ENCODE assay signal across 38 mouse cellular contexts in the genomic region with DNA sequence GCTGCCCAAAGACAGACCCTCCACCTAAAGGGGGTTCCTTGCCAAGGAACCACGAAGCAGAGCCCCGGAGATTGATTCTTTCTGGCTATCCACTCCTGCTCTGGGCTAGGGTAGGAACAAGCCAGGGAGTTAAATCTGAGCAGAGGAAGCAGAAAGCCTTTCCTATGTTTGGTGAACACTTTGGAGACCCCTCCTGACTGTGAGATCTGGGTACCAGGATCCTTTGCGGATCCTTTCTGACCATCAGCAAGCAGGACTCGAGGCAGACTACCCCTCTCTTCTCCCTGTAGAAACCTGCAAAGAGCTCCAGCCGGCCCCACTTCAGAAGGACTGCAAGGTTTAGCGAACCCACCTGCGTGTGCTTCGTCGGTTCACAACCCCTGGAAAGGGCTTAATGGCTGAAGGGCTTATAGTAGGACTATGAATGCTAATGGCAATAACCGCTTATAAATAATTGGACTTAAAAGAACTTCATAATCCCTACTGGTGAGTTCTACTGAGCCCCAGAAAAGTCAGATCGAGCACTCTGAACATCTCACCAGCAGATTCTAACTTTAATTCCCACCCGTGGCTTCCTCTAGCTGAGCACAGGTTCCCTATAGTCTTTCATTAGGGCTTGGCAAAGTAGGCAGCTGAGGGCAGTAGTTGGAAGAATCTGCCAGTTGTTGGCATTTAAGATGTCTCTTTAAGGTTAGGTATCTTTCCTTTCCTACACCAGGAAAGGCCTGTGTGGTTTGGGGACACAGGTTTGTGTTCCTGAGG. TPM values are rescaled to one million over a fixed set of nuclear protein-coding genes. Genes with fewer than 3 reads are reported as not detected.
A peak's percentile ranks its signal among the peaks of the same experiment; 100 is the strongest.
DNase-seq lines count a peak whose midpoint lies in the region; ATAC-seq lines count a peak whose summit lies in the region.
"Had no signal": no experiment of that assay in that cellular context is flagged by ENCODE, and none has a peak within 500 bp of the region (broad histone marks: within the 10 kb centered on the region; RNA-seq: fewer than 3 reads in every experiment).

No protein-coding gene starts in this region.

- no peak overlapping the region for H3K27ac ChIP-seq in hindbrain, embryonic 11.5 days (ENCODE audit: low read depth, low read length)
- H3K27ac ChIP-seq in hindbrain, embryonic 16.5 days (ENCODE audit: low read depth, low read length) = no peak overlapping the region
- H3K27ac ChIP-seq in intestine, embryonic 14.5 days (ENCODE audit: low read depth) = no peak overlapping the region
- H3K27ac ChIP-seq in intestine, embryonic 16.5 days (ENCODE audit: low read length) = no peak overlapping the region
- no peak overlapping the region for H3K27ac ChIP-seq in stomach, embryonic 14.5 days (ENCODE audit: low read length)
- H3K27ac ChIP-seq: hindbrain, embryonic 13.5 days; kidney, postnatal 0 days; left cerebral cortex, adult 2 months; limb, embryonic 15.5 days; liver, embryonic 14.5 days; midbrain, embryonic 12.5 days had no signal

- H3K4me3 ChIP-seq in hindbrain, embryonic 11.5 days (ENCODE audit: low read depth, low read length) = no peak overlapping the region
- no peak overlapping the region for H3K4me3 ChIP-seq in hindbrain, embryonic 16.5 days (ENCODE audit: low read length)
- peak overlapping the region; percentile 9; the same call in 1 of the 2 replicates for H3K4me3 ChIP-seq in intestine, embryonic 14.5 days (ENCODE audit: low read depth, low read length)
- H3K4me3 ChIP-seq in intestine, embryonic 16.5 days (ENCODE audit: low read length) = peak overlapping the region; percentile 14
- H3K4me3 ChIP-seq in stomach, embryonic 14.5 days (ENCODE audit: low read depth, low read length) = peak overlapping the region; percentile 31; the same call in 1 of the 2 replicates
- H3K4me3 ChIP-seq: hindbrain, embryonic 13.5 days; left cerebral cortex, adult 2 months; limb, embryonic 15.5 days; midbrain, embryonic 12.5 days had no signal

- ATAC-seq in hindbrain, embryonic 11.5 days (ENCODE audit: low FRiP score) = no peak
- no peak for ATAC-seq in hindbrain, embryonic 16.5 days
- no peak for ATAC-seq in intestine, embryonic 14.5 days (replicated peaks; ENCODE audit: low FRiP score, low TSS enrichment, low read depth)
- ATAC-seq in intestine, embryonic 16.5 days = no peak
- ATAC-seq in stomach, embryonic 14.5 days (ENCODE audit: insufficient number of reproducible peaks, insufficient read depth, low FRiP score, low read depth) = no peak
- ATAC-seq: forebrain, embryonic 16.5 days had no signal

- peaks cover 6% of the 10 kb centered on the region; the same call in 1 of the 2 replicates for H3K4me1 ChIP-seq in hindbrain, embryonic 11.5 days (replicated peaks; ENCODE audit: control insufficient read depth, insufficient read depth, low read length)
- no peaks in the 10 kb centered on the region for H3K4me1 ChIP-seq in hindbrain, embryonic 16.5 days (ENCODE audit: control insufficient read depth, insufficient read depth, low read depth, low read length)
- H3K4me1 ChIP-seq in intestine, embryonic 14.5 days (replicated peaks; ENCODE audit: control insufficient read depth, insufficient read depth, low read length) = no peaks in the 10 kb centered on the region
- H3K4me1 ChIP-seq in intestine, embryonic 16.5 days (ENCODE audit: control insufficient read depth, insufficient read depth, low read length) = no peaks in the 10 kb centered on the region
- no peaks in the 10 kb centered on the region for H3K4me1 ChIP-seq in stomach, embryonic 14.5 days (ENCODE audit: control insufficient read depth, insufficient read depth, low read length)

- 3% methylated on average over 12 of the region's 12 CpGs for WGBS in hindbrain, embryonic 11.5 days
- WGBS in hindbrain, embryonic 16.5 days = 6% methylated on average over 12 of the region's 12 CpGs
- 14% methylated on average over 12 of the region's 12 CpGs for WGBS in intestine, embryonic 14.5 days
- WGBS in intestine, embryonic 16.5 days = 12% methylated on average over 12 of the region's 12 CpGs
- 8% methylated on average over 12 of the region's 12 CpGs for WGBS in stomach, embryonic 14.5 days

- H3K9me3 ChIP-seq in hindbrain, embryonic 11.5 days (ENCODE audit: control insufficient read depth, low read length) = no peaks in the 10 kb centered on the region
- peaks cover 3% of the 10 kb centered on the region for H3K9me3 ChIP-seq in hindbrain, embryonic 16.5 days (ENCODE audit: control insufficient read depth, low read length)
- no peaks in the 10 kb centered on the region; the same call in 1 of the 2 replicates for H3K9me3 ChIP-seq in intestine, embryonic 14.5 days (ENCODE audit: control insufficient read depth, low read length)
- H3K9me3 ChIP-seq in intestine, embryonic 16.5 days (ENCODE audit: control insufficient read depth, low read length) = no peaks in the 10 kb centered on the region
- H3K9me3 ChIP-seq in stomach, embryonic 14.5 days (ENCODE audit: control insufficient read depth, low read depth, low read length) = no peaks in the 10 kb centered on the region
- H3K9me3 ChIP-seq: hindbrain, embryonic 13.5 days; limb, embryonic 15.5 days; midbrain, embryonic 12.5 days had no signal

- DNase-seq in hindbrain, embryonic 11.5 days (ENCODE audit: low spot score) = peak; percentile 61
- DNase-seq in intestine, embryonic 14.5 days (ENCODE audit: low spot score) = no peak
- no peak for DNase-seq in layer of hippocampus, adult 18-20 months (ENCODE audit: low spot score in 2 of 2)
- no peak for DNase-seq in left cerebral cortex, adult 11 months (ENCODE audit: low spot score)
- no peak for DNase-seq in thymus, postnatal 10 days (ENCODE audit: low spot score in 2 of 2)
- DNase-seq: adrenal gland, postnatal 25 days; B cell, adult 2 months; cerebellum, adult 18-20 months; heart, postnatal 14 days; kidney, adult 8-10 months; lung, embryonic 14.5 days; lung, postnatal 14 days; right cerebral cortex, postnatal 25 days; spleen, adult 18-20 months; thymus, postnatal 14 days had no signal

- peaks cover 92% of the 10 kb centered on the region for H3K27me3 ChIP-seq in hindbrain, embryonic 11.5 days (ENCODE audit: control insufficient read depth, insufficient read depth, low read length)
- peaks cover 73% of the 10 kb centered on the region for H3K27me3 ChIP-seq in hindbrain, embryonic 16.5 days (replicated peaks; ENCODE audit: control insufficient read depth, insufficient read depth, low read length)
- H3K27me3 ChIP-seq in intestine, embryonic 14.5 days (replicated peaks; ENCODE audit: control insufficient read depth, insufficient read depth, low read length) = peaks cover 100% of the 10 kb centered on the region
- H3K27me3 ChIP-seq in intestine, embryonic 16.5 days (replicated peaks; ENCODE audit: control insufficient read depth, insufficient read depth, low read length) = peaks cover 70% of the 10 kb centered on the region
- peaks cover 68% of the 10 kb centered on the region for H3K27me3 ChIP-seq in stomach, embryonic 14.5 days (ENCODE audit: control insufficient read depth, insufficient read depth, low read length)

- H3K4me2 ChIP-seq in hindbrain, embryonic 11.5 days (replicated peaks; ENCODE audit: low read depth, low read length) = no peak overlapping the region
- no peak overlapping the region for H3K4me2 ChIP-seq in hindbrain, embryonic 16.5 days (ENCODE audit: low read length)
- 0 out of 2 replicates have a peak overlapping the region, but pooled peaks have one; percentile 8 for H3K4me2 ChIP-seq in intestine, embryonic 14.5 days (ENCODE audit: low read length)
- H3K4me2 ChIP-seq in intestine, embryonic 16.5 days (ENCODE audit: low read depth, low read length) = no peak overlapping the region; the same call in 1 of the 2 replicates
- peak overlapping the region; percentile 25; the same call in 1 of the 2 replicates for H3K4me2 ChIP-seq in stomach, embryonic 14.5 days (replicated peaks; ENCODE audit: low read depth, low read length)
- H3K4me2 ChIP-seq: hindbrain, embryonic 13.5 days; limb, embryonic 15.5 days; lung, embryonic 14.5 days; midbrain, embryonic 12.5 days had no signal

- no peaks in the 10 kb centered on the region for H3K36me3 ChIP-seq in hindbrain, embryonic 11.5 days (ENCODE audit: control insufficient read depth, insufficient read depth, low read length)
- no peaks in the 10 kb centered on the region for H3K36me3 ChIP-seq in hindbrain, embryonic 16.5 days (ENCODE audit: control insufficient read depth, insufficient read depth, low read length)
- H3K36me3 ChIP-seq in intestine, embryonic 14.5 days (ENCODE audit: control insufficient read depth, insufficient read depth, low read length) = no peaks in the 10 kb centered on the region
- H3K36me3 ChIP-seq in intestine, embryonic 16.5 days (ENCODE audit: control insufficient read depth, insufficient read depth, low read length) = no peaks in the 10 kb centered on the region
- no peaks in the 10 kb centered on the region for H3K36me3 ChIP-seq in stomach, embryonic 14.5 days (ENCODE audit: control insufficient read depth, insufficient read depth, low read length)
- H3K36me3 ChIP-seq: hindbrain, embryonic 13.5 days; limb, embryonic 15.5 days; midbrain, embryonic 12.5 days had no signal

- H3K9ac ChIP-seq in hindbrain, embryonic 11.5 days (ENCODE audit: low read depth, low read length) = no peak overlapping the region
- H3K9ac ChIP-seq in hindbrain, embryonic 16.5 days (ENCODE audit: low read depth, low read length) = no peak overlapping the region
- no peak overlapping the region for H3K9ac ChIP-seq in intestine, embryonic 14.5 days (ENCODE audit: low read length)
- peak overlapping the region; percentile 16; the same call in 1 of the 2 replicates for H3K9ac ChIP-seq in intestine, embryonic 16.5 days (ENCODE audit: low read depth, low read length)
- 0 out of 2 replicates have a peak overlapping the region, but pooled peaks have one; percentile 14 for H3K9ac ChIP-seq in stomach, embryonic 14.5 days (replicated peaks; ENCODE audit: low read depth, low read length)
- H3K9ac ChIP-seq: hindbrain, embryonic 13.5 days; limb, embryonic 15.5 days; liver, embryonic 14.5 days; lung, embryonic 14.5 days; midbrain, embryonic 12.5 days had no signal

RNA-seq across cellular contexts. Expression of a gene that starts 2.5 kb away (rescaled TPM):
- polyA plus RNA-seq in hindbrain, embryonic 11.5 days (2014; fragmentation: Nextera tagmentation; extraction: Ambion mirVana) = not detected in 2 replicates
- not detected in 2 replicates for polyA plus RNA-seq in hindbrain, embryonic 16.5 days (2015; fragmentation: Nextera tagmentation; extraction: Ambion mirVana)
- 0.79 and 6.4 TPM in 2 replicates for polyA plus RNA-seq in intestine, embryonic 14.5 days (2014; fragmentation: Nextera tagmentation; extraction: Ambion mirVana)
- 3.8 and 5.3 TPM in 2 replicates for polyA plus RNA-seq in intestine, embryonic 16.5 days (2015; fragmentation: Nextera tagmentation; extraction: Ambion mirVana)
- 3.4 and 5.2 TPM in 2 replicates for polyA plus RNA-seq in stomach, embryonic 14.5 days (2014; fragmentation: Nextera tagmentation; extraction: Ambion mirVana)
- total RNA-seq in layer of hippocampus, adult 18-20 months (2021) = not detected
- total RNA-seq: adrenal gland, adult 18-20 months; adrenal gland, postnatal 25 days; common myeloid progenitor, adult 5-6 weeks; gastrocnemius, adult 8-10 months; gastrocnemius, postnatal 4 days; heart, adult 8-10 months; heart, postnatal 14 days; layer of hippocampus, postnatal 10 days; left cerebral cortex, adult 2 months; left cerebral cortex, postnatal 36 days; megakaryocyte progenitor cell, adult 5-6 weeks; monocyte, adult 5-6 weeks; neutrophil, adult 5-6 weeks had no signal
- polyA plus RNA-seq: embryonic facial prominence, embryonic 11.5 days; forebrain, embryonic 16.5 days; heart, embryonic 14.5 days; hindbrain, embryonic 13.5 days; kidney, postnatal 0 days; limb, embryonic 15.5 days; lung, embryonic 14.5 days; midbrain, embryonic 12.5 days; urinary bladder, adult 2 months had no signal

RNA-seq across cellular contexts. Expression of a gene that starts 34.8 kb away (rescaled TPM):
- not detected in 2 replicates for polyA plus RNA-seq in hindbrain, embryonic 11.5 days (2014; fragmentation: Nextera tagmentation; extraction: Ambion mirVana)
- not detected in 2 replicates for polyA plus RNA-seq in hindbrain, embryonic 16.5 days (2015; fragmentation: Nextera tagmentation; extraction: Ambion mirVana)
- polyA plus RNA-seq in intestine, embryonic 14.5 days (2014; fragmentation: Nextera tagmentation; extraction: Ambion mirVana) = 24.0 and 30.2 TPM in 2 replicates
- 42.1 and 46.2 TPM in 2 replicates for polyA plus RNA-seq in intestine, embryonic 16.5 days (2015; fragmentation: Nextera tagmentation; extraction: Ambion mirVana)
- 1.1 and 1.3 TPM in 2 replicates for polyA plus RNA-seq in stomach, embryonic 14.5 days (2014; fragmentation: Nextera tagmentation; extraction: Ambion mirVana)
- not detected for total RNA-seq in layer of hippocampus, adult 18-20 months (2021)
- total RNA-seq: adrenal gland, adult 18-20 months; adrenal gland, postnatal 25 days; common myeloid progenitor, adult 5-6 weeks; gastrocnemius, adult 8-10 months; gastrocnemius, postnatal 4 days; heart, adult 8-10 months; heart, postnatal 14 days; layer of hippocampus, postnatal 10 days; left cerebral cortex, adult 2 months; left cerebral cortex, postnatal 36 days; megakaryocyte progenitor cell, adult 5-6 weeks; monocyte, adult 5-6 weeks; neutrophil, adult 5-6 weeks had no signal
- polyA plus RNA-seq: embryonic facial prominence, embryonic 11.5 days; forebrain, embryonic 16.5 days; heart, embryonic 14.5 days; hindbrain, embryonic 13.5 days; kidney, postnatal 0 days; limb, embryonic 15.5 days; liver, embryonic 14.5 days; lung, embryonic 14.5 days; midbrain, embryonic 12.5 days; urinary bladder, adult 2 months had no signal

RNA-seq across cellular contexts. Expression of a gene that starts 50.0 kb away (rescaled TPM):
- polyA plus RNA-seq in hindbrain, embryonic 11.5 days (2014; fragmentation: Nextera tagmentation; extraction: Ambion mirVana) = not detected in 2 replicates
- polyA plus RNA-seq in hindbrain, embryonic 16.5 days (2015; fragmentation: Nextera tagmentation; extraction: Ambion mirVana) = not detected in 2 replicates
- polyA plus RNA-seq in intestine, embryonic 14.5 days (2014; fragmentation: Nextera tagmentation; extraction: Ambion mirVana) = 1.6 and 1.7 TPM in 2 replicates
- polyA plus RNA-seq in intestine, embryonic 16.5 days (2015; fragmentation: Nextera tagmentation; extraction: Ambion mirVana) = 2.6 TPM in 2 replicates
- polyA plus RNA-seq in stomach, embryonic 14.5 days (2014; fragmentation: Nextera tagmentation; extraction: Ambion mirVana) = not detected in 2 replicates
- total RNA-seq in layer of hippocampus, adult 18-20 months (2021) = not detected
- total RNA-seq: common myeloid progenitor, adult 5-6 weeks; gastrocnemius, adult 8-10 months; gastrocnemius, postnatal 4 days; heart, adult 8-10 months; heart, postnatal 14 days; layer of hippocampus, postnatal 10 days; left cerebral cortex, adult 2 months; left cerebral cortex, postnatal 36 days; megakaryocyte progenitor cell, adult 5-6 weeks; monocyte, adult 5-6 weeks; neutrophil, adult 5-6 weeks had no signal
- polyA plus RNA-seq: embryonic facial prominence, embryonic 11.5 days; forebrain, embryonic 16.5 days; heart, embryonic 14.5 days; hindbrain, embryonic 13.5 days; kidney, postnatal 0 days; limb, embryonic 15.5 days; lung, embryonic 14.5 days; midbrain, embryonic 12.5 days; urinary bladder, adult 2 months had no signal

Comparison
In these comparisons a context has a peak if more than half of its experiments do, and no peak if none do; other contexts are left out.
1. H3K4me2 ChIP-seq: peak in intestine, embryonic 14.5 days (single experiment) and stomach, embryonic 14.5 days (single experiment); none in hindbrain, embryonic 11.5 days (single experiment), hindbrain, embryonic 16.5 days (single experiment) and intestine, embryonic 16.5 days (single experiment).
2. H3K9ac ChIP-seq: peak in intestine, embryonic 16.5 days (single experiment) and stomach, embryonic 14.5 days (single experiment); none in hindbrain, embryonic 11.5 days (single experiment), hindbrain, embryonic 16.5 days (single experiment) and intestine, embryonic 14.5 days (single experiment).
3. H3K4me3 ChIP-seq: peak in intestine, embryonic 14.5 days (single experiment), intestine, embryonic 16.5 days (single experiment) and stomach, embryonic 14.5 days (single experiment); none in hindbrain, embryonic 11.5 days (single experiment) and hindbrain, embryonic 16.5 days (single experiment).
4. RNA of a gene that starts 34.8 kb away (polyA plus RNA-seq): 42.1 to 46.2 TPM in intestine, embryonic 16.5 days and 24.0 to 30.2 TPM in intestine, embryonic 14.5 days; 1.1 to 1.3 TPM in stomach, embryonic 14.5 days, not detected in hindbrain, embryonic 11.5 days and not detected in hindbrain, embryonic 16.5 days; every median in the first group is over 10 times any median in the second.